Mouse (Mus musculus) ES-E14 (cell line): ENCODE measurements around the gene Efhc1. TPM values are rescaled to one million over a fixed set of nuclear protein-coding genes. Genes with fewer than 3 reads are reported as not detected.

Source experiments
- DNase-seq: peaks from one replicate; pipeline ENCODE4 v3.0.0-alpha.2; 2013; ENCODE audit warnings: low read depth, low spot score
- H3K27ac ChIP-seq: 2 replicates; pipeline ENCODE4 v1.5.1; 2012; ENCODE audit warnings: low read depth, mild to moderate bottlenecking, low read length, moderate library complexity, mixed read lengths; ENCODE audit not compliant: poor library complexity, insufficient read depth, severe bottlenecking
- H3K36me3 ChIP-seq: 2 replicates; pipeline ENCODE4 v1.6.1; 2012; ENCODE audit warnings: mild to moderate bottlenecking, low read length, moderate library complexity, mixed read lengths; ENCODE audit not compliant: control insufficient read depth, poor library complexity, insufficient read depth, severe bottlenecking
- H3K4me1 ChIP-seq, 2 experiments: fragments of 150-350 bp in 1 of 2; sonication (generic) in 1 of 2; 2 replicates each; pipeline ENCODE4 v1.6.1; 2012; ENCODE audit warnings: low read length in 2 of 2, mild to moderate bottlenecking in 1 of 2, mixed read lengths in 1 of 2; ENCODE audit not compliant: control insufficient read depth in 2 of 2, insufficient read depth in 2 of 2, poor library complexity in 1 of 2
- H3K4me3 ChIP-seq, 2 experiments: fragments of 150-350 bp in 1 of 2; sonication (generic) in 1 of 2; 2 replicates each; pipeline ENCODE4 v1.5.1; 2012; ENCODE audit warnings: low read length in 2 of 2, low read depth in 1 of 2, mild to moderate bottlenecking in 1 of 2, mixed read lengths in 1 of 2; ENCODE audit not compliant: insufficient read depth in 1 of 2, poor library complexity in 1 of 2, severe bottlenecking in 1 of 2
- H3K9ac ChIP-seq: 2 replicates; pipeline ENCODE4 v1.6.1; 2012; ENCODE audit warnings: low read depth, mild to moderate bottlenecking, low read length, mixed read lengths; ENCODE audit not compliant: poor library complexity, insufficient read depth, severe bottlenecking
- H3K9me3 ChIP-seq: fragments of 150-350 bp; sonication (generic); 2 replicates; pipeline ENCODE4 v1.6.1; 2012; ENCODE audit warnings: low read depth, mild to moderate bottlenecking, low read length; ENCODE audit not compliant: control insufficient read depth, insufficient read depth
- CHD2 ChIP-seq: IDR thresholded peaks from 2 replicates; pipeline ENCODE4 v1.6.1; 2014; ENCODE audit warnings: mild to moderate bottlenecking, low read depth, low read length, inconsistent platforms
- HCFC1 ChIP-seq: IDR thresholded peaks from 2 replicates; pipeline ENCODE4 v1.6.1; 2012; ENCODE audit warnings: low read length, inconsistent platforms, borderline replicate concordance; ENCODE audit not compliant: insufficient read depth
- MAFK ChIP-seq: IDR thresholded peaks from 2 replicates; pipeline ENCODE4 v1.6.1; 2014; ENCODE audit warnings: mild to moderate bottlenecking, low read depth, low read length, inconsistent platforms; ENCODE audit not compliant: insufficient read depth
- ZC3H11A ChIP-seq: IDR thresholded peaks from 2 replicates; pipeline ENCODE4 v1.6.1; 2012; ENCODE audit warnings: low read depth, mild to moderate bottlenecking, inconsistent platforms, low read length, borderline replicate concordance
- ZNF384 ChIP-seq: IDR thresholded peaks from 2 replicates; pipeline ENCODE4 v1.6.1; 2012; ENCODE audit warnings: low read depth, low read length, inconsistent platforms
- in situ Hi-C, 2 experiments: fragments of 600-800 bp; cut with MboI; formaldehyde crosslinking; loops; one replicate each; pipeline ENCODE4 v1.15.1; 2025; ENCODE audit warnings: low sequenced_read_pairs in 2 of 2, inconsistent platforms in 1 of 2; ENCODE audit not compliant: unreplicated experiment in 2 of 2
- total RNA-seq: library from RNA; depleted of rRNA; stranded (reverse); fragments of 300-350 nt; gene quantifications from 2 replicates; pipeline ENCODE4 v1.2.3, GENCODE M21; 2012

The Efhc1 gene
- total RNA-seq, 1 experiment: 1.7 TPM

- Histone ChIP-seq H3K9me3 (no peaks in the 10 kb centered on the region), H3K27ac (no peak overlapping the region), H3K9ac (no peak overlapping the region), H3K4me3 (no peak overlapping the region), H3K36me3 (no peaks in the 10 kb centered on the region), H3K4me1 (no peaks in the 10 kb centered on the region)
- DNase-seq: no peak
- in situ Hi-C loops: no loop called here
- TF ChIP-seq ZC3H11A: no peak
- TF ChIP-seq HCFC1: no peak
- no peak for TF ChIP-seq CHD2
- no peak for TF ChIP-seq ZNF384
- no peak for TF ChIP-seq MAFK
These were observed 30.3 kb downstream of the Efhc1 start for GRCm38 (mm10) chr1:20981764-20982163.

- Histone ChIP-seq H3K9ac (no peak overlapping the region), H3K9me3 (no peaks in the 10 kb centered on the region), H3K27ac (no peak overlapping the region), H3K36me3 (no peaks in the 10 kb centered on the region), H3K4me1 (no peaks in the 10 kb centered on the region), H3K4me3 (no peak overlapping the region)
- TF ChIP-seq ZNF384: no peak
- TF ChIP-seq ZC3H11A: no peak
- no peak for TF ChIP-seq HCFC1
- no peak for DNase-seq
- in situ Hi-C loops: no loop called here
These were observed 32.7 kb downstream of the Efhc1 start for GRCm38 (mm10) chr1:20984103-20984502.

- TF ChIP-seq ZNF384 (no peak), HCFC1 (no peak), ZC3H11A (no peak), MAFK (no peak), CHD2 (no peak)
- Histone ChIP-seq H3K9ac (no peak overlapping the region), H3K27ac (no peak overlapping the region), H3K4me3 (no peak overlapping the region), H3K9me3 (no peaks in the 10 kb centered on the region), H3K4me1 (no peaks in the 10 kb centered on the region), H3K36me3 (no peaks in the 10 kb centered on the region)
- no peak for DNase-seq
- in situ Hi-C loops: no loop called here
These were observed 33.2 kb downstream of the Efhc1 start for GRCm38 (mm10) chr1:20984582-20984981.

- H3K9me3 ChIP-seq: no peaks in the 10 kb centered on the region
- H3K4me1 ChIP-seq: no peaks in the 10 kb centered on the region
- H3K4me3 ChIP-seq: no peak overlapping the region
- no peak overlapping the region for H3K9ac ChIP-seq
- H3K27ac ChIP-seq: no peak overlapping the region
- DNase-seq: no peak
- no peaks in the 10 kb centered on the region for H3K36me3 ChIP-seq
- in situ Hi-C loops: no loop called here
- TF ChIP-seq CHD2: no peak
These were observed 35.1 kb downstream of the Efhc1 start for GRCm38 (mm10) chr1:20986378-20987056.

GRCm38 (mm10) chr1:20989461-20990083, 38.1 kb downstream of the Efhc1 start:
- in situ Hi-C loops: no loop called here
- no peak overlapping the region for H3K27ac ChIP-seq
- TF ChIP-seq CHD2 (no peak), ZC3H11A (no peak), ZNF384 (no peak), MAFK (no peak), HCFC1 (no peak)
- H3K4me1 ChIP-seq: no peaks in the 10 kb centered on the region
- no peaks in the 10 kb centered on the region for H3K36me3 ChIP-seq
- H3K4me3 ChIP-seq: no peak overlapping the region
- H3K9me3 ChIP-seq: no peaks in the 10 kb centered on the region
- H3K9ac ChIP-seq: no peak overlapping the region
- DNase-seq: no peak
